Mouse (Mus musculus) neural tube, embryonic 11.5 days (tissue): ENCODE measurements at regions not wholly inside any gene's neighbourhood (a gene's known extent, or its start where the extent isn't known, plus 50 kb on each side); places are given as distances from the start of the nearest gene placed in this dataset.
"Not testable (repeated sequence)": the region's sequence is repeated elsewhere in the genome, so short reads cannot be mapped to it uniquely, and the experiment has no call there.

Source experiments
- ATAC-seq: fragments of 200-750 bp; cut with Nextera tagmentation; 2 replicates; pipeline ENCODE4 v1.8.0; 2017; ENCODE audit warnings: moderate number of reproducible peaks, mild to moderate bottlenecking, moderate TSS enrichment, moderate library complexity; ENCODE audit not compliant: insufficient read depth, low FRiP score, low TSS enrichment
- DNase-seq: peaks from one replicate; pipeline ENCODE4 v3.0.0-alpha.2; 2015; ENCODE audit warnings: low spot score
- H3K27ac ChIP-seq: fragments of 300-500 bp; sonication (generic); 2 replicates; pipeline ENCODE4 v1.5.1; 2014; ENCODE audit warnings: low read depth, mild to moderate bottlenecking, low read length
- H3K27me3 ChIP-seq: fragments of 300-500 bp; sonication (generic); 2 replicates; pipeline ENCODE4 v1.6.1; 2014; ENCODE audit warnings: mild to moderate bottlenecking, low read length, mixed read lengths; ENCODE audit not compliant: control insufficient read depth, insufficient read depth
- H3K36me3 ChIP-seq: fragments of 300-500 bp; sonication (generic); 2 replicates; pipeline ENCODE4 v1.6.1; 2014; ENCODE audit warnings: mild to moderate bottlenecking, low read length, moderate library complexity, mixed read lengths; ENCODE audit not compliant: control insufficient read depth, insufficient read depth
- H3K4me1 ChIP-seq: fragments of 300-500 bp; sonication (generic); 2 replicates; pipeline ENCODE4 v1.6.1; 2014; ENCODE audit warnings: low read length, mixed read lengths; ENCODE audit not compliant: control insufficient read depth, insufficient read depth
- H3K4me2 ChIP-seq: fragments of 300-500 bp; sonication (generic); 2 replicates; pipeline ENCODE4 v1.6.1; 2014; ENCODE audit warnings: low read depth, mild to moderate bottlenecking, moderate library complexity
- H3K4me3 ChIP-seq: fragments of 300-500 bp; sonication (generic); 2 replicates; pipeline ENCODE4 v1.5.1; 2014; ENCODE audit warnings: low read depth, low read length
- H3K9ac ChIP-seq: fragments of 300-500 bp; sonication (generic); 2 replicates; pipeline ENCODE4 v1.6.1; 2014; ENCODE audit warnings: mild to moderate bottlenecking, low read length
- H3K9me3 ChIP-seq: fragments of 300-500 bp; sonication (generic); 2 replicates; pipeline ENCODE4 v1.6.1; 2016; ENCODE audit warnings: low read length; ENCODE audit not compliant: control insufficient read depth
- WGBS: fragments of 180-500 bp; shearing (Covaris S2); extraction: QIAGEN DNeasy Blood & Tissue Kit; methylation state at CpG from one replicate; pipeline ENCODE4 v1.1.7; 2014; 5-methylcytosine and 5-hydroxymethylcytosine counted together

DNA sequence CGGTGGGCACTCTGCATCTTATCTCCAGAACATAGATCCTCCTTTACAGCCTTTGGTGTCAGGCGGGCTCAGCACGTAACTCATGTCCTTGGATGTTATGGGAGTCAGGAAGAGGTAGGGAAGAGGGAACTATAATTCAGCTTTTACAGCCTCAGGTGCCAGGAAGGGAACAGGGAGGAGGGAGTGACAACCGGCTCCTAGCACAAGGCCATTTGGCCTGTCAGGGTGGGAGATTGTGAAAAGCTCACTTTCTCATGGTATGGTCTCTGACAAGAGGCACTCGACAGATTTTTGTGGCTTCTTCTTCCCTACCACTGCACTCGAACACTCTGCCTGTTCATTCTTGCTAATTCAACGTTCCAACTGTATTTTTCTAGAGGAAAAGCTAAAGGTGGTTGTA is 845.6 kb downstream of the Rab28 start:
- DNase-seq, H3K4me1 ChIP-seq, H3K9me3 ChIP-seq, H3K36me3 ChIP-seq, H3K9ac ChIP-seq, H3K27me3 ChIP-seq, H3K4me2 ChIP-seq, H3K4me3 ChIP-seq, H3K27ac ChIP-seq, ATAC-seq: not testable (repeated sequence)
- WGBS, result 84% methylated on average over 7 of the region's 7 CpGs
